Mouse (Mus musculus): ENCODE results near the gene Atp9a.

DNA sequence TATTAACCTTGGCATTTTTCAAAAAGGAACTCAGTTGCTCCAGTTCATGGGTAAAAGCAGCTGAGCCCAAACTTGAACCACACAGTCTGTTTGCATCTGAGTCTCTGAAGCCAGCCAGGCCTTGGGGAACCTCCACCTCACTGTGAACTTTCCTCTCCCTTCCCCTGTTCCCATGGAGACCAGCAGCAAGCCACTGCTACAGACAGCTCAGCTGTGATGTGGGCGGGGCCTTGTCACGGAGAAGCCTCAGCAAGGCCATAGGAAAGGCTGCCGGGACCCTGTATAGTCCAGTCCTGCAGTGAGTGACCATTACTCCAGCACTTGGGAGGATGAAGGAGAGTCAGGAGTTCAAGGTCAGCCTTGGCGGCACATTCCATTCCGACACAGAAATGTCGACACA lies 16.2 kb downstream of the Atp9a start:
- TF ChIP-seq POLR2A (IDR thresholded peaks at IDR 0.05; ENCODE audit: extremely low read depth, insufficient read depth, low read length) (no peak), CTCF (IDR thresholded peaks at IDR 0.05; ENCODE audit: extremely low read depth, insufficient read depth, low read length) (no peak)
